Mouse (Mus musculus) layer of hippocampus, adult 18-20 months (tissue): Measurements from ENCODE around the gene Hist2h2aa2. TPM values are rescaled to one million over a fixed set of nuclear protein-coding genes. Genes with fewer than 3 reads are reported as not detected.
"Not testable (repeated sequence)": the region's sequence is repeated elsewhere in the genome, so short reads cannot be mapped to it uniquely, and the experiment has no call there.

Source experiments
- DNase-seq, 2 experiments: peaks; one replicate each; pipeline ENCODE4 v3.0.0; 2022; ENCODE audit warnings: low spot score in 2 of 2
- microRNA-seq, 2 experiments: library from miRNA; unstranded; fragments of <30 nt; microRNA quantifications; one replicate each; pipeline ENCODE4 v1.2.0; 2021
- total RNA-seq, 2 experiments: library from RNA; stranded (reverse); gene quantifications; 2 replicates each; pipeline ENCODE4 v1.2.3; 2021

Gene Hist2h2aa2
- total RNA-seq, 2 experiments from 2014 or later, result 207 to 216 TPM

DNA sequence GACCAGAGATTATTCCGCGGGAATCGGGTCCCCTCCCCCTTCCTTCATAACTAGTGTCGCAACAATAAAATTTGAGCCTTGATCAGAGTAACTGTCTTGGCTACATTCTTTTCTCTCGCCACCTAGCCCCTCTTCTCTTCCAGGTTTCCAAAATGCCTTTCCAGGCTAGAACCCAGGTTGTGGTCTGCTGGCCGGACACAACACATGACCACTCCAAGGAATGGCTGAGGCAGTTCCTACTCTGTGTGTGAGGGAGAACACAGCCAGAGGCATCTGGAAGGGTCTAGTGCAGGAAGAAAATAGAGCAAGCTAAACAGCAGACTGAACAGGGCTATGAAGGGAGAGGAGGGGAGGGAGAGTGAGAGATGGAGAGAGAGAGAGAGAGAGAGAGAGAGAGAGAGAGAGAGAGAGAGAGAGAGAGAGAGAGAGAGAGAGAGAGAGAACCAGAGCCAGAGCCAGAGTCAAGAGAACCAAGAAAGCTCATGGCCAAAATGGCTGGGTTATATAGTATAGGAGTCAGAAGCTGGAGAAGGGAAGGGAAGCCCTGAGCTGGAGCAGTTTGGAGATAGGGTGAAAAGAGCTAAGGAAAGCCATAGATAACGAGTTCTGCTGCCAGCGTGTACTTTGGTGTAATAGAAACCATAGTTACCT, 41.4 kb downstream of the Hist2h2aa2 start:
- not testable (repeated sequence) for DNase-seq

GRCm38 (mm10) chr3:96198181-96198580, 41.9 kb downstream of the Hist2h2aa2 start:
- DNase-seq, result no peak

GRCm38 (mm10) chr3:96197129-96197749, 42.8 kb downstream of the Hist2h2aa2 start:
- DNase-seq, result peak; percentile 92 to 96

GRCm38 (mm10) chr3:96196437-96197128, 43.5 kb downstream of the Hist2h2aa2 start:
- DNase-seq, result peak in 1 of 2 experiments; percentile 51

- DNase-seq, result no peak
These were observed 44.3 kb downstream of the Hist2h2aa2 start for GRCm38 (mm10) chr3:96195616-96196313.

DNA sequence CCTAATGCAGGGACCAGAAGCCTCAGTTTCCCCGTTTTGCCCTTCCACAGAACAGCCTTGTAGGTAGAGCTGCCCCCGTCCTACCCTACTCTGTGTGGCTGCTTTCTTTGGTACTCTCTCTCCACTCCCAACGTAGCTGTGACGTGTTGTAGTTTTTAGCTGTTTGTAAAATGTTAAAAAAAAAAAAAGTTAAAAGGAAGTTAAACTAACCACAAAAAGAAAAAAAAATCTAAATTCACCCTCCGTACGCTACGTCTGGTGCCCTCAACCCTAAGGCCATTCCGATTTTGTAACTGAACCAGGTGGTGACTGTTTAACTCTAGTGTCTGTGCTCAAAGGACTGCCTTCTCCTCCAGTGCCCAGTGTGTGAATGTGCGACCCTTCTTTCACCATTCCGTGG, 45.1 kb downstream of the Hist2h2aa2 start:
- DNase-seq, result no peak

GRCm38 (mm10) chr3:96192977-96193376, 47.1 kb downstream of the Hist2h2aa2 start:
- no peak for DNase-seq

Small RNA genes lying within 50 kb of the gene (microRNA-seq; reads per million reads assigned to microRNA genes)
- gene Gm44492 (0 reads per million in 2 experiments), gene Gm47311 (0 reads per million in 2 experiments), gene Gm47313 (0 reads per million in 2 experiments)

Other genes with a start within 250 kb of the Hist2h2aa2 start
- 10 to 100 TPM; 40.5 to 42.5 TPM for gene Plekho1, start 244.3 kb downstream of the Hist2h2aa2 start, total RNA-seq
- 10 to 100 TPM; 43.7 to 45.6 TPM for gene Vps45, start 181.8 kb downstream of the Hist2h2aa2 start, total RNA-seq
- gene Otud7b, start 135.7 kb downstream of the Hist2h2aa2 start, total RNA-seq, result 10 to 100 TPM; 40.1 to 40.8 TPM
- gene Mtmr11, start 78.3 kb downstream of the Hist2h2aa2 start, total RNA-seq, result 1 to 10 TPM; 4.0 to 6.8 TPM
- gene Sf3b4, start 67.9 kb downstream of the Hist2h2aa2 start, total RNA-seq, result 10 to 100 TPM; 50.4 to 51.0 TPM
- gene Sv2a, start 59.1 kb downstream of the Hist2h2aa2 start, total RNA-seq, result 100 to 1,000 TPM; 359 to 373 TPM
- 10 to 100 TPM; 18.2 to 19.4 TPM for gene Bola1, start 20.6 kb downstream of the Hist2h2aa2 start, total RNA-seq
- gene Hist2h2ab, start 20.4 kb downstream of the Hist2h2aa2 start, total RNA-seq, result 10 to 100 TPM; 10.4 to 10.6 TPM
- 10 to 100 TPM; 24.5 to 27.2 TPM for gene Hist2h2ac, start 19.4 kb downstream of the Hist2h2aa2 start, total RNA-seq
- 1 to 10 TPM; 8.3 to 9.0 TPM for gene Hist2h2be, start 19.2 kb downstream of the Hist2h2aa2 start, total RNA-seq
- gene Hist2h3c2, start 1.1 kb downstream of the Hist2h2aa2 start, total RNA-seq, result 10 to 100 TPM in 1 of 2 experiments, 1 to 10 TPM in 1; 7.7 to 11.1 TPM
- 10 to 100 TPM in 1 of 2 experiments, 1 to 10 TPM in 1; 8.7 to 12.8 TPM for gene Hist2h2aa1, start 5.2 kb upstream of the Hist2h2aa2 start, total RNA-seq
- gene Hist2h3c1, start 6.4 kb upstream of the Hist2h2aa2 start, total RNA-seq, result not detected
- 10 to 100 TPM; 33.3 to 33.7 TPM for gene Hist2h4, start 23.0 kb upstream of the Hist2h2aa2 start, total RNA-seq
- gene Hist2h3b, start 28.4 kb upstream of the Hist2h2aa2 start, total RNA-seq, result 10 to 100 TPM; 35.3 to 37.8 TPM
- gene Hist2h2bb, start 29.5 kb upstream of the Hist2h2aa2 start, total RNA-seq, result 100 to 1,000 TPM; 146 to 147 TPM
- 1 to 10 TPM; 1.9 to 3.8 TPM for gene Fcgr1, start 53.7 kb upstream of the Hist2h2aa2 start, total RNA-seq
- gene BC107364, start 212.0 kb upstream of the Hist2h2aa2 start, total RNA-seq, result not detected